Mouse (Mus musculus): ENCODE measurements around the gene Abca8b.
"Not testable (repeated sequence)": the region's sequence is repeated elsewhere in the genome, so short reads cannot be mapped to it uniquely, and the experiment has no call there.

The Abca8b gene

GRCm38 (mm10) chr11:109995624-109996023 is at the start of gene Abca8b:
TSS of gene Abca8b (minus strand) at chr11:109995845.
- DNase-seq (ENCODE audit: low read depth, low spot score) = peak; percentile 92

- no peak for DNase-seq (ENCODE audit: low read depth, low spot score)
Observed at GRCm38 (mm10) chr11:110037795-110038194, 42.1 kb upstream of the Abca8b start.

GRCm38 (mm10) chr11:110028913-110029695 is 33.5 kb upstream of the Abca8b start:
- DNase-seq (ENCODE audit: low read depth, low spot score) = peak; percentile 62

GRCm38 (mm10) chr11:110010836-110011546 is 15.3 kb upstream of the Abca8b start:
- DNase-seq (ENCODE audit: low read depth, low spot score) = no peak

- DNase-seq (ENCODE audit: low read depth, low spot score) = peak; percentile 67
Observed at GRCm38 (mm10) chr11:109995013-109995412, 632 bp downstream of the Abca8b start.

GRCm38 (mm10) chr11:109994014-109994413 is 1.6 kb downstream of the Abca8b start:
- DNase-seq (ENCODE audit: low read depth, low spot score) = no peak

GRCm38 (mm10) chr11:109991270-109991669 is 4.4 kb downstream of the Abca8b start:
- DNase-seq (ENCODE audit: low read depth, low spot score) = no peak

GRCm38 (mm10) chr11:109990256-109990655 is 5.4 kb downstream of the Abca8b start:
- no peak for DNase-seq (ENCODE audit: low read depth, low spot score)

- no peak for DNase-seq (ENCODE audit: low read depth, low spot score)
Observed at GRCm38 (mm10) chr11:109988164-109988563, 7.5 kb downstream of the Abca8b start.

- DNase-seq (ENCODE audit: low read depth, low spot score) = not testable (repeated sequence)
Observed at GRCm38 (mm10) chr11:109987460-109988072, 8.1 kb downstream of the Abca8b start.

- no peak for DNase-seq (ENCODE audit: low read depth, low spot score)
Observed at GRCm38 (mm10) chr11:109981872-109982271, 13.8 kb downstream of the Abca8b start.

GRCm38 (mm10) chr11:109970521-109970920 is 25.1 kb downstream of the Abca8b start:
- DNase-seq (ENCODE audit: low read depth, low spot score) = no peak

GRCm38 (mm10) chr11:109961495-109962492 is 33.9 kb downstream of the Abca8b start:
- no peak for DNase-seq (ENCODE audit: low read depth, low spot score)

- no peak for DNase-seq (ENCODE audit: low read depth, low spot score)
Observed at GRCm38 (mm10) chr11:109955185-109955584, 40.5 kb downstream of the Abca8b start.

- no peak for DNase-seq (ENCODE audit: low read depth, low spot score)
Observed at GRCm38 (mm10) chr11:109936915-109937314, 58.7 kb downstream of the Abca8b start.

- DNase-seq (ENCODE audit: low read depth, low spot score) = not testable (repeated sequence)
Observed at GRCm38 (mm10) chr11:109933207-109933606, 62.4 kb downstream of the Abca8b start.

- no peak for DNase-seq (ENCODE audit: low read depth, low spot score)
Observed at GRCm38 (mm10) chr11:109928489-109928888, 67.2 kb downstream of the Abca8b start.

- peak; percentile 80 for DNase-seq (ENCODE audit: low read depth, low spot score)
Observed at GRCm38 (mm10) chr11:109926718-109927680, 68.6 kb downstream of the Abca8b start.

GRCm38 (mm10) chr11:109922236-109922635 is 73.4 kb downstream of the Abca8b start:
- peak; percentile 61 for DNase-seq (ENCODE audit: low read depth, low spot score)

GRCm38 (mm10) chr11:109919480-109919879 is 76.2 kb downstream of the Abca8b start:
- DNase-seq (ENCODE audit: low read depth, low spot score) = peak; percentile 54

Measured in skeletal muscle tissue, adult 2 months (tissue).